Mouse (Mus musculus) MEL (cell line): ENCODE results near the gene Tmem63a. TPM values are rescaled to one million over a fixed set of nuclear protein-coding genes. Genes with fewer than 3 reads are reported as not detected.

Experiments used
- DNase-seq: peaks from one replicate; pipeline ENCODE4 v3.0.0; 2011; ENCODE audit warnings: low read depth, low spot score
- H3K27ac ChIP-seq: 2 replicates; pipeline ENCODE4 v1.5.1; 2012; ENCODE audit warnings: low read depth, mild to moderate bottlenecking, control low read depth, low read length, moderate library complexity; ENCODE audit not compliant: control insufficient read depth
- H3K27me3 ChIP-seq, 2 experiments: fragments of 150-350 bp in 1 of 2; sonication (generic) in 1 of 2; 2 replicates each; pipeline ENCODE4 v1.6.1; 2012; ENCODE audit warnings: low read length in 2 of 2, mild to moderate bottlenecking in 2 of 2, improper control_type of control experiment in 1 of 2, moderate library complexity in 1 of 2; ENCODE audit not compliant: insufficient read depth in 2 of 2, control insufficient read depth in 1 of 2
- H3K36me3 ChIP-seq, 2 experiments: 2 replicates each; pipeline ENCODE4 v1.6.1; 2012 to 2014; ENCODE audit warnings: low read length in 2 of 2, improper control_type of control experiment in 1 of 2, inconsistent platforms in 1 of 2, mild to moderate bottlenecking in 1 of 2; ENCODE audit not compliant: insufficient read depth in 2 of 2, control insufficient read depth in 1 of 2
- H3K4me1 ChIP-seq, 2 experiments: fragments of 150-350 bp in 1 of 2; sonication (generic) in 1 of 2; 2 replicates each; pipeline ENCODE4 v1.6.1; 2012; ENCODE audit warnings: low read length in 2 of 2, improper control_type of control experiment in 1 of 2, mild to moderate bottlenecking in 1 of 2; ENCODE audit not compliant: insufficient read depth in 2 of 2, control insufficient read depth in 1 of 2
- H3K4me3 ChIP-seq, 2 experiments: fragments of 150-350 bp in 1 of 2; sonication (generic) in 1 of 2; 2 replicates each; pipeline ENCODE4 v1.5.1; 2012; ENCODE audit warnings: low read depth in 2 of 2, low read length in 2 of 2, mild to moderate bottlenecking in 2 of 2, moderate library complexity in 2 of 2, control low read depth in 1 of 2, improper control_type of control experiment in 1 of 2; ENCODE audit not compliant: control insufficient read depth in 1 of 2, insufficient read depth in 1 of 2
- H3K79me2 ChIP-seq: 2 replicates; pipeline ENCODE4 v1.6.1; 2012; ENCODE audit warnings: mild to moderate bottlenecking, low read length, moderate library complexity; ENCODE audit not compliant: control insufficient read depth, poor library complexity, insufficient read depth
- H3K9ac ChIP-seq: 2 replicates; pipeline ENCODE4 v1.6.1; 2012; ENCODE audit warnings: low read depth, mild to moderate bottlenecking, control low read depth, low read length, moderate library complexity; ENCODE audit not compliant: control insufficient read depth, poor library complexity, severe bottlenecking
- H3K9me3 ChIP-seq: fragments of 150-350 bp; sonication (generic); replicated peaks from 2 replicates; pipeline ENCODE4 v1.6.1; 2012; ENCODE audit warnings: mild to moderate bottlenecking, low read length, improper control_type of control experiment, moderate library complexity; ENCODE audit not compliant: insufficient read depth
- BHLHE40 ChIP-seq: IDR thresholded peaks from 2 replicates; pipeline ENCODE4 v1.6.1; 2012; ENCODE audit warnings: low read depth, mild to moderate bottlenecking, inconsistent platforms, low read length, improper control_type of control experiment, borderline replicate concordance
- E2F4 ChIP-seq: IDR thresholded peaks from 2 replicates; pipeline ENCODE4 v1.6.1; 2011; ENCODE audit warnings: low read depth, low read length, improper control_type of control experiment, borderline replicate concordance
- GATA1 ChIP-seq: IDR thresholded peaks from 2 replicates; pipeline ENCODE4 v1.6.1; 2011; ENCODE audit warnings: low read depth, low read length, improper control_type of control experiment
- JUND ChIP-seq: IDR thresholded peaks from 2 replicates; pipeline ENCODE4 v1.6.1; 2011; ENCODE audit warnings: low read depth, mild to moderate bottlenecking, improper control_type of control experiment, low read length
- MAFK ChIP-seq: IDR thresholded peaks from 2 replicates; pipeline ENCODE4 v1.6.1; 2011; ENCODE audit warnings: low read depth, mild to moderate bottlenecking, low read length, improper control_type of control experiment, borderline replicate concordance
- MAX ChIP-seq: IDR thresholded peaks from 2 replicates; pipeline ENCODE4 v1.6.1; 2011; ENCODE audit warnings: low read length, improper control_type of control experiment
- MAZ ChIP-seq: IDR thresholded peaks from 2 replicates; pipeline ENCODE4 v1.6.1; 2012; ENCODE audit warnings: low read depth, mild to moderate bottlenecking, inconsistent platforms, low read length, improper control_type of control experiment
- MYB ChIP-seq: IDR thresholded peaks from 2 replicates; pipeline ENCODE4 v1.6.1; 2011; ENCODE audit warnings: mild to moderate bottlenecking, low read depth, low read length, improper control_type of control experiment
- MYC ChIP-seq: IDR thresholded peaks from 2 replicates; pipeline ENCODE4 v1.6.1; 2011; ENCODE audit warnings: low read depth, mild to moderate bottlenecking, low read length, improper control_type of control experiment, moderate library complexity
- NELFE ChIP-seq: IDR thresholded peaks from 2 replicates; pipeline ENCODE4 v1.6.1; 2011; ENCODE audit warnings: low read depth, low read length, improper control_type of control experiment
- RCOR1 ChIP-seq: IDR thresholded peaks from 2 replicates; pipeline ENCODE4 v1.6.1; 2012; ENCODE audit warnings: low read depth, mild to moderate bottlenecking, inconsistent platforms, low read length, improper control_type of control experiment
- TBP ChIP-seq: IDR thresholded peaks from 2 replicates; pipeline ENCODE4 v1.8.0; 2011; ENCODE audit warnings: low read depth, low read length, improper control_type of control experiment
- USF1 ChIP-seq: IDR thresholded peaks from 2 replicates; pipeline ENCODE4 v1.6.1; 2014; ENCODE audit warnings: low read depth, mild to moderate bottlenecking, inconsistent platforms, low read length, improper control_type of control experiment, moderate library complexity
- ZKSCAN1 ChIP-seq: IDR thresholded peaks from 2 replicates; pipeline ENCODE4 v1.6.1; 2012; ENCODE audit warnings: low read depth, mild to moderate bottlenecking, inconsistent platforms, low read length, improper control_type of control experiment, moderate library complexity
- ZNF384 ChIP-seq: IDR thresholded peaks from 2 replicates; pipeline ENCODE4 v1.6.1; 2012; ENCODE audit warnings: low read depth, mild to moderate bottlenecking, inconsistent platforms, low read length, improper control_type of control experiment
- polyA plus RNA-seq, 2 experiments: library from polyadenylated mRNA; stranded (reverse) in 1 of 2; unstranded in 1 of 2; fragments of >175 nt in 1 of 2; fragments of >200 nt in 1 of 2; gene quantifications; 2 replicates each; pipeline versions ENCODE4 v1.2.1 to v1.2.4; 2012; ENCODE audit warnings: low replicate concordance in 2 of 2, low read depth in 1 of 2; ENCODE audit not compliant: insufficient read length in 2 of 2, insufficient read depth in 1 of 2, missing spikeins in 1 of 2
- total RNA-seq: library from RNA; depleted of rRNA; stranded (reverse); fragments of 300-350 nt; gene quantifications from 2 replicates; pipeline ENCODE4 v1.2.3, GENCODE M21; 2012

The Tmem63a gene
- total and polyA plus RNA-seq, 3 experiments: 7.7 to 12.8 TPM; not detected in 1

DNA sequence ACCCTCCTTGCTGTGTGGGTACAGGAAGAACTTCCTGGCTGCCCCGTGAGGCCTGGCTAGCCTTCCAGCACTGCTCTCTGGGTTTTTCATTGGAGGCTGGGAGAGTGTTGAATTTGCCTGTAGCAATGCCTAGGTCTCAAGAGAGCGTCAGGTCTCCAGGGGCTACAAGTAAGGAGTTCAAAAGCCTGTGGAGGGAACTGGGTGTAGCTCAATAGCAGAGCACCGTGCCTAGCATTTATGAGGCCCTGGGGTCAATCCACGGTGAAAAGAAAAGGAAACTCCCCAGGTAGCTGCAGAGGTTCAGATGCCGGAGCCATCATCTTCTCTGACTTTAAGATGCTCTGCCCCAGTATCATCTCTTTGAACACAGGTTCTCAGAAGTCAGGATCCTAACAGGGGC is 69.5 kb downstream of the Tmem63a start:
- Histone ChIP-seq H3K9me3 (no peaks in the 10 kb centered on the region), H3K27ac (no peak overlapping the region), H3K27me3 (peaks cover 2 to 6% of the 10 kb centered on the region in 2 experiments; a peak in 3 of 4 replicates), H3K4me3 (no peak overlapping the region), H3K79me2 (no peaks in the 10 kb centered on the region), H3K4me1 (no peaks in the 10 kb centered on the region), H3K36me3 (no peaks in the 10 kb centered on the region), H3K9ac (no peak overlapping the region)
- TF ChIP-seq MAFK: no peak
- no peak for TF ChIP-seq MAX
- TF ChIP-seq JUND: no peak
- no peak for DNase-seq

- DNase-seq: no peak
These were observed 70.3 kb downstream of the Tmem63a start for GRCm38 (mm10) chr1:181012416-181012815.

DNA sequence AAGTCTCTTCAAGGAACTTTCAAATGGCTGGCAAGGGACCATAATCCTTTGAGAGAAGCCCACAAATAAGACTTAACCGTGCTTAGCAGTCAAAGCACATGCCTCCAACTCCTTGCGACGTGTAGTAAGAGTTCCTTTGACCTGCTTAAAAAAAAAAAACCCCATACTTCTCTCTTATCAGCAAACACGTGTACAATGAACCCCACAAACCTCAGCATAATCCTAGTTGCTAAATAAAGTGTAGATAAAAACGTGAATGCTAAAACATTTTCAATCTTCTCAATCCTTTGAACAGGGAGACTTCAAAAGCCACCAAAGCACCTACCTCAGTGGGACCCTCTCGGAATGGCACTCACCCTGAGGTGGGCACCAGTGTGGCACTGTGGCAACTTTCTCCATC is 71.3 kb downstream of the Tmem63a start:
- Histone ChIP-seq H3K79me2 (no peaks in the 10 kb centered on the region), H3K9ac (no peak overlapping the region), H3K9me3 (no peaks in the 10 kb centered on the region), H3K27me3 (peaks cover 2 to 6% of the 10 kb centered on the region in 2 experiments; a peak in 3 of 4 replicates), H3K4me3 (no peak overlapping the region), H3K4me1 (no peaks in the 10 kb centered on the region), H3K27ac (no peak overlapping the region), H3K36me3 (no peaks in the 10 kb centered on the region)
- 0 out of 2 replicates have a peak, but pooled peaks have one; percentile 26 for TF ChIP-seq MYC
- peak; percentile 81 for TF ChIP-seq ZNF384
- TF ChIP-seq GATA1: peak; percentile 63
- TF ChIP-seq E2F4: no peak
- TF ChIP-seq NELFE: no peak
- TF ChIP-seq USF1: peak; percentile 49; the same call in 1 of the 2 replicates
- peak; percentile 92 for TF ChIP-seq BHLHE40
- TF ChIP-seq RCOR1: peak; percentile 88
- 0 out of 2 replicates have a peak, but pooled peaks have one; percentile 60 for TF ChIP-seq TBP
- TF ChIP-seq MAZ: no peak
- no peak for TF ChIP-seq MAFK
- peak; percentile 50 for DNase-seq

More at GRCm38 (mm10) chr1:181012416-181012815, 70.3 kb downstream of the Tmem63a start:
- no peaks in the 10 kb centered on the region for H3K9me3 ChIP-seq
- TF ChIP-seq MAFK (no peak), NELFE (no peak), ZKSCAN1 (no peak), GATA1 (no peak), MYC (no peak), BHLHE40 (no peak), MYB (no peak)
- H3K4me1 ChIP-seq: no peaks in the 10 kb centered on the region
- H3K9ac ChIP-seq: no peak overlapping the region
- peaks cover 2 to 6% of the 10 kb centered on the region in 2 experiments; a peak in 3 of 4 replicates for H3K27me3 ChIP-seq
- no peaks in the 10 kb centered on the region for H3K79me2 ChIP-seq
- H3K36me3 ChIP-seq: no peaks in the 10 kb centered on the region
- no peak overlapping the region for H3K27ac ChIP-seq
- no peak overlapping the region for H3K4me3 ChIP-seq
